Mouse (Mus musculus): Measurements from ENCODE around the gene Tasp1. TPM values are rescaled to one million over a fixed set of nuclear protein-coding genes. Genes with fewer than 3 reads are reported as not detected.
A peak's percentile ranks its signal among the peaks of the same experiment; 100 is the strongest.
"Not testable (repeated sequence)": the region's sequence is repeated elsewhere in the genome, so short reads cannot be mapped to it uniquely, and the experiment has no call there.

Gene Tasp1
- total RNA-seq, 2 experiments from 2014 or later = 6.6 to 7.5 TPM

GRCm38 (mm10) chr2:139906441-139907157 is 160.0 kb downstream of the Tasp1 start:
- ATAC-seq (ENCODE audit: poor library complexity, severe bottlenecking) = no peak

- no peak for ATAC-seq (ENCODE audit: poor library complexity, severe bottlenecking)
Measured at GRCm38 (mm10) chr2:139891405-139892089, 175.1 kb downstream of the Tasp1 start.

- ATAC-seq (ENCODE audit: poor library complexity, severe bottlenecking) = no peak
Measured at GRCm38 (mm10) chr2:139884264-139884637, 182.4 kb downstream of the Tasp1 start.

- ATAC-seq (ENCODE audit: poor library complexity, severe bottlenecking) = no peak
Measured at GRCm38 (mm10) chr2:139883581-139884263, 182.9 kb downstream of the Tasp1 start.

- ATAC-seq (ENCODE audit: poor library complexity, severe bottlenecking) = no peak
Measured at GRCm38 (mm10) chr2:139878052-139878621, 188.5 kb downstream of the Tasp1 start.

GRCm38 (mm10) chr2:139875876-139876275 is 190.7 kb downstream of the Tasp1 start:
- ATAC-seq (ENCODE audit: poor library complexity, severe bottlenecking) = no peak

- ATAC-seq (ENCODE audit: poor library complexity, severe bottlenecking) = no peak
Measured at GRCm38 (mm10) chr2:139874173-139874572, 192.4 kb downstream of the Tasp1 start.

GRCm38 (mm10) chr2:139873762-139874161 is 192.8 kb downstream of the Tasp1 start:
- no peak for ATAC-seq (ENCODE audit: poor library complexity, severe bottlenecking)

GRCm38 (mm10) chr2:139869071-139869470 is 197.5 kb downstream of the Tasp1 start:
- not testable (repeated sequence) for ATAC-seq (ENCODE audit: poor library complexity, severe bottlenecking)

GRCm38 (mm10) chr2:139863396-139863795 is 203.2 kb downstream of the Tasp1 start:
- not testable (repeated sequence) for ATAC-seq (ENCODE audit: poor library complexity, severe bottlenecking)

- no peak for ATAC-seq (ENCODE audit: poor library complexity, severe bottlenecking)
Measured at GRCm38 (mm10) chr2:139860133-139860494, 206.5 kb downstream of the Tasp1 start.

GRCm38 (mm10) chr2:139859424-139860132 is 207.0 kb downstream of the Tasp1 start:
- ATAC-seq (ENCODE audit: poor library complexity, severe bottlenecking) = no peak

- no peak for ATAC-seq (ENCODE audit: poor library complexity, severe bottlenecking)
Measured at GRCm38 (mm10) chr2:139849621-139850020, 217.0 kb downstream of the Tasp1 start.

- ATAC-seq (ENCODE audit: poor library complexity, severe bottlenecking) = peak; percentile 77
Measured at GRCm38 (mm10) chr2:139841359-139841758, 225.2 kb downstream of the Tasp1 start.

- ATAC-seq (ENCODE audit: poor library complexity, severe bottlenecking) = no peak
Measured at GRCm38 (mm10) chr2:139840941-139841340, 225.7 kb downstream of the Tasp1 start.

GRCm38 (mm10) chr2:139821589-139822378 is 244.8 kb downstream of the Tasp1 start:
- no peak for ATAC-seq (ENCODE audit: poor library complexity, severe bottlenecking)

GRCm38 (mm10) chr2:139817275-139817674 is 249.3 kb downstream of the Tasp1 start:
- ATAC-seq (ENCODE audit: poor library complexity, severe bottlenecking) = no peak

- no peak for ATAC-seq (ENCODE audit: poor library complexity, severe bottlenecking)
Measured at GRCm38 (mm10) chr2:139807887-139808286, 258.7 kb downstream of the Tasp1 start.

GRCm38 (mm10) chr2:139804041-139804440 is 262.6 kb downstream of the Tasp1 start:
- no peak for ATAC-seq (ENCODE audit: poor library complexity, severe bottlenecking)

All from megakaryocyte, adult 5-6 weeks (primary cell).